Mouse (Mus musculus) T-helper 1 cell (primary cell): Measurements from ENCODE around the gene Tbc1d12.

Source experiments
- in situ Hi-C: fragments of 300-600 bp; cut with MboI, MseI; formaldehyde crosslinking; loops from one replicate; pipeline ENCODE4 v1.15.1; 2025; ENCODE audit warnings: high pct_unique_total_duplicates

The Tbc1d12 gene

GRCm38 (mm10) chr19:38913786-38914185 lies 77.4 kb downstream of the Tbc1d12 start:
- in situ Hi-C loops = no loop called here

DNA sequence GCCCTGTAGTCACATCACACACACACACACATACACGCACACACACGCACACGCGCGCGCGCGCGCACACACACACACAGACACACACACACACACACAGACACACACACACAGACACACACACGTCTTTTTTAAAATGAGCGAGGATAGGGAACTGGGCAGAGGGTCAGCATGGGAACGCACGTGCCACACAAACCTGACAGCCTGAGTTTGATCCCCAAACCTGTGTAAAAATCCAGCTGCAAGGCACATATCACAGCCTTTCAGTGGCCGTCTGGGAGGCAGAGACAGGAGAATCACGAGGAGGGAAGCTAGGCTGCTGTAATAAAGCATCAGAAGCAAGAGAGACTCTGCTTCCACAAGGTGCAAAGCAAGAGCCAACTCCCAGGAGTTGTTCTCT lies 78.5 kb downstream of the Tbc1d12 start:
- in situ Hi-C loops = no loop called here

DNA sequence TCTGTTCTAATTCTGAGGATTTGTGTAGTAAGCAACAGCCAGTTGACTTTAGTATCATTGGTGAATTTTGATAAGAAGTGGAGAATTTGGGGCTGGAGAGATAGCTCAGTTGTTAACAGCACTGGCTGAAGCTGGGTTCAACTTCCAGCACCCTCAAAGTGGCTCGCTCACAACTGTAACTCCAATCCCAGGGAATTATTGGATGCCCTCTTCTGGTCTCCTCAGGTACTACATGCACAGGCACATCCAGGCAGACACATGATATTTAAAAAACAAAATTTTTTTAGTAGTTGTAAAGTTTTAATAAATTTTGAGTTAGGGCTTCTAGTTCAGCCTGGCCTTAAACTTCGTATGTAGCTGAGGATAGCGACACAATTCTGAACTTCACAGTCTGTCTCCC lies 79.3 kb downstream of the Tbc1d12 start:
- in situ Hi-C loops = no loop called here

DNA sequence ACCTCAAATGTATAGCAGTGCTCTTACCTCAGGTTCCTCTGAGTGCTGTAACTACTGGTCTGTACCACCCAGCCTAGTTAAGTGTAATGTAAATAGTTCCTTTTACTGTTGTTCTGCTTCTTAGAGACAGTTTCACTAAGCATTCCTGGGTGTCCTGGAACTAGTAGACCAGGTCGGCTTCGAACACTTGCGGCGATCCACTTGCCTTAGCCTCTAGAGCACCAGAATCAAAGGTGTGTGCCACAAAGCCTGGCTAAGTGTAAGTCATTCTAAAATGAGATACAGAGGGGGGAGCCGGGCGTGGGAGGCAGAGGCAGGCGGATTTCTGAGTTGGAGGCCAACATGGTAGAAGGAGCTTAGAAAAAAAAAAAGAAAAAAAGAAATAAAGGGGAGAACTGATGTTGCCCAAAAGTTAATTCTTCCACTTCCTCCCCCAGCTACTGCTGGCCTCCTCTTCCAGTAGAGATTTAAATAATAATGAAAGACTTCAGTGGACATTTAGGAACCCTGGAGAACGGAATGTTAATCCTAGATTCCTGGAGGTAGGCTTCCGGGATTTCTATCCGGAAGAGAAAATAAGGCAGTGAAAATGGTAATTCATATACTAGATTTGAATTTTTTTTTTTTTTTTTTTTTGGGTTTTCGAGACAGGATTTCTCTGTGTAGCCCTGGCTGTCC lies 92.2 kb downstream of the Tbc1d12 start:
- in situ Hi-C loops = loop anchor here (25.0 kb wide), 1 partner anchor 1541 kb away; the partner anchor contains the start of gene Kif11

GRCm38 (mm10) chr19:38929471-38930251 lies 93.3 kb downstream of the Tbc1d12 start:
- in situ Hi-C loops = loop anchor here (10.0 to 25.0 kb wide), 2 partner anchors 875 to 1542 kb away; partner anchors contain the start of genes Cep55 and Kif11

GRCm38 (mm10) chr19:38930252-38930787 lies 93.9 kb downstream of the Tbc1d12 start:
- in situ Hi-C loops = loop anchor here (10.0 to 25.0 kb wide), 2 partner anchors 876 to 1543 kb away; partner anchors contain the start of genes Cep55 and Kif11

DNA sequence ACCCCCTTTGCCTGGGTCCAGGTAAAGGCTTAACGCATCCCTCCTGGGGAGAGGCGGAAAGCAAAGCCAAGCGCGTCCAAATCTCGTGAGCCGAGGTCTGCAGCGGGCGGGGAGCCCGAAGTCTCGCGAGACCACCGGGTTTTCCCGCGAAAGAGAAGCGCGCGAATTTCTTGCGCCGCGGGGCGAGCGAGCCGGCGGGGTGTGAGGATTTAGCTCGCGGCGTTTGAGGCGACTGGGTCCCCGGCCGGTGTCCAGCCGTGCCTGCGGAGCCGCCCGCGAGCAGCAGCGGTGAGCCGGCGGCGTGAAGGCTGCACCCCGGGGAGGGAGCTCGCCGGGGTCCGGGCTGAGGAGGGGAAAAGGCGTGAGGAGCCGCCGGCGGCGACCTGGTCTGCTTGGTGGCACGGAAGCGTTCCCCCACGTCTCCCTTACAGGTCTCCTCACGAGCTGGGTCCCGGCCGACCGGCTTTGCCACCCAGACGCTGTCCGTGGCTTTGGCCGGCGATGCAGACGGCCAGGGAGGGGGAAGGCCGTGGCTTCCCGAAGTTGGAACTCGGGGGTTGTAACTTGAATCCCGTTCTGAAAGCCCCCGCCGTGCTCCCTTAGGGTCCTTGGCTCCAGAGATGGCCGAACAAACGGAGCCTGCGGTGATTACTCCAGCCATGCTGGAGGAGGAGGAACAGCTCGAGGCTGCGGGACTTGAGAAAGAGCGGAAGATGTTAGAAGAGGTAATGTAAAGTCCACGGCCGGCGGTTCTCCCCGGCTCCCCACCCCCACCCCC lies 94.6 kb downstream of the Tbc1d12 start, which contains the start of gene Hells:
TSS of gene Hells (plus strand) at position 128 of the 778 bp plus-strand sequence.
- in situ Hi-C loops = loop anchor here (10.0 to 25.0 kb wide), 2 partner anchors 876 to 1544 kb away; partner anchors contain the start of genes Cep55 and Kif11

DNA sequence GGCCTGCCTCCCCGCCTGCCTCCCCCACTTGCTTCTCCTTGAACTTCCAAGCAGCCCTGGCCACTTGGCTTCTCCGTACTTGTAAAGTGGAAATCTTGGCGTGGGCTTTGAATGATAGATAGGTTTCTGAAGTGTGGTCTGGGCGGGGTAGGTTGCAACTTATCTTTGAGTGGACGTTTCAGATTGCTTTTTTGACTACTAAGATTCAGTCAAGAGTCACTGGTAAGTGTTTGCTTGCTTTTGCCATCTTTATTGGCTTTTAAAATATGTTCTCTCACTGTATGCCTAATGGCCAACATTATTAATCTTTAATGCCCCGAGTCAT lies 95.1 kb downstream of the Tbc1d12 start:
- in situ Hi-C loops = loop anchor here (10.0 to 25.0 kb wide), 2 partner anchors 877 to 1544 kb away; partner anchors contain the start of genes Cep55 and Kif11

DNA sequence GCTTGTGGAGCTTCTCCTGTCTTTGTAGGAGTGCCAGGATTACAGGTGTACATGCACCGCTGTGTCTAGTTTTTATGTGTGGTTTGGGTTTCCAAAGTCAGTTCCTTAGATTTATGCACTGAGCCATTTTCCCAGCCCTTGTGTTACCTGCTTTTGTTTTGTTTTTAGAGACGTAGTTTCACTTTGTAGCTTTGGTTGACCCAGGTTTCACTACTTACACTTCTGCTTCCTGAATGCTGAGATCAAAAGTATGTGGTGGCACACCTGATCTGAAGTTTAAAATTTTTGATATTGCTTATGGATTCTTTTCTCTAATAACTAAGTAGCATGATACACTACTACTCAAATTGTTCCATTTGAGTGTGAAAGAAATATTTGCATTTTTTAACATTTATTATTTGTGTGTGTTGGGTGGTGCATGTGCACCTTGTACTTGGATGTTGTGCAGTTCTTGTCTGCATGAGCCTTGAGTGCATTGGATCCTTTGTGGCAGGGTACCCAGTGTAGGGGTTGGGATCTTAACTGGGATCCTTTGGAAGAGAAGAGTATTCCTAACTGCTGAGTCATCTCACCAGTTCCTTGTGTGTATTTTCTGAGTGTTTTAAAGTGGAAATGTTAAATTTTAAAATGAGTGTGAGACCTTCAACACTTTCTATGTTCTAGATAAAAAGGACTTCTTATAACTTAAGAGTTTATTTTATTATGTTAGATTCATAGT lies 108.4 kb downstream of the Tbc1d12 start:
- in situ Hi-C loops = loop anchor here (25.0 kb wide), 1 partner anchor 1557 kb away; the partner anchor contains the start of gene Kif11
